Mouse (Mus musculus) cerebellum, adult 11 months (tissue): Measurements from ENCODE around the gene Rnf144a.
"Not testable (repeated sequence)": the region's sequence is repeated elsewhere in the genome, so short reads cannot be mapped to it uniquely, and the experiment has no call there.

ENCODE experiments used
- DNase-seq: peaks from one replicate; pipeline ENCODE4 v3.0.0; 2022

Rnf144a gene

DNA sequence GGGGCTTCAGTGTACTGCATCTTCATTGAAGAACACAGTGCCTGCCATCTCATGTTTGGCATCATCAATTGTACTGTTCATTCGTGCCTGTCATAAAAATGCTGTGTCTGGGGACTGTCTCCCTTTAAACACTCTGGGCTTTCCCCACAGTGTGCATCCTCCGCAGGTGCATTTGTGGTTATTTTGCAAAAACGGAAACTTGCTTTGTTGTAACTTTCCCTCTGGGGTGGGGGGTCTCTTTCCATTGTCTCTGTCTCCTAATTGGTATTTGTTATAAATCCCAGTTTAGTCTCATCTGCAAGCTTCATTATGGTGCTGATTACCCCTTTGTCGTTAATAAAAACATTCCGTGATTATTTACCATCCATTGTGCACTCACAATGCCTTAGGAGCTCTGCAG is 112.2 kb downstream of the Rnf144a start:
- no peak for DNase-seq

DNA sequence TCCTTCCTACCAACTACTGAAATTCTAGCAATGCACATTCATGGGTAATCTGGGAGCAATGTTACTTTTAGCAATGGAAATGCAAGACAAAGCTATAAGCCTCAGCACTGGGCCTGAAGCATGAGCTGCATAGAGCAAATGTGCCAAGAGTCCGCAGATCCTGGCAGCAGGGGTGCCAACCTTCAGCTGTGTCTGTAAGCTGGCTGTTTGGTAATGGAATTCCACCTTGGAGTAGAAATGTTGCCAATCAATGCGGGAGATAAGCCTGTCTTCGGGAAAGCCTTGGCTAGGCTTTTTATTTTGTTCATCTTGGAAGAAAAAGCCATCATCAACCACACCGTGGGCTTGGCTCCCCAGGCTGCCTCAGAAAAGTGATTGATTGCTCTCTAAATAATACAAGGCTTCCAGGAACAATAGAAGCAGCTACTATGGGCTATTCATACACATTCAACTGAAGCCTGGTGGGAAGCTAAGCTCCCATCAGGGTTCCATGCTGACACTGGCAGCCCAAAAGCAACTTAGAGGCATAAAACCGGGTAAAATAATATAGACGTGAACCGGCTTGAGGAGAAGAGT is 115.5 kb downstream of the Rnf144a start:
- DNase-seq, result peak; percentile 36

DNA sequence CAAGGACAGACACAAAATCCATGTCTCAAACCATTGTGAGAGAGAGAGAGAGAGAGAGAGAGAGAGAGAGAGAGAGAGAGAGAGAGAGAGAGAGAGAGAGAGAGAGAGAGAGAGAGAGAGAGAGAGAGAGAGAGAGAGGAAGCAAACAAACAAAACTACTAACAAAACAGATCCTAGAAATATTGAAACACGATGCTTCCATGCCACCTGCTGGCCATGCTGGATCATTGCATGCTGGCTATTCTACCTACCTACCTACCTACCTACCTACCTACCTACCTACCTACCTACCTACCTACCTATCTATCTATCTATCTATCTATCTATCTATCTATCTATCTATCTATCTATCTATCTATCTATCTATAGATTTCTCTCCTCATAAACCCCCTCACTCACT is 119.1 kb downstream of the Rnf144a start:
- DNase-seq, result not testable (repeated sequence)

DNA sequence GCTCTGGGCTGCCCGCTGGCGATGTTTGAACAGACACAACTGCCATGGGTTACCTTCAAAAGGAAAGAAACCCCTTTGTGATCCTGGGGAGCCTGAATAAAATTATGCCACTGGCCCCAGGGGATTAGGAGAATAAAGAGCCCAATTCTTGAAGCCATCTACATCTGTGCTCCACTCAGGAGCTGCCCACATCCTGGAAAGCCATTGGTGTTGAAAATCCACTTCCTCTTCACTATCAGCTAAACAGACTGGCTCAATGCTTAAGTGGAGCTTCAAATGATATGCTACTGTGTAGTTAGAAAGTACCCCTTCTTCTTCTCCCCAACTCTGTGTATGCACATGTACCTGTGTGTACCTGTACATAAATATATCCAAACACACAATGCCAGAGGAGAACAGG is 125.9 kb downstream of the Rnf144a start:
- DNase-seq, result no peak

DNA sequence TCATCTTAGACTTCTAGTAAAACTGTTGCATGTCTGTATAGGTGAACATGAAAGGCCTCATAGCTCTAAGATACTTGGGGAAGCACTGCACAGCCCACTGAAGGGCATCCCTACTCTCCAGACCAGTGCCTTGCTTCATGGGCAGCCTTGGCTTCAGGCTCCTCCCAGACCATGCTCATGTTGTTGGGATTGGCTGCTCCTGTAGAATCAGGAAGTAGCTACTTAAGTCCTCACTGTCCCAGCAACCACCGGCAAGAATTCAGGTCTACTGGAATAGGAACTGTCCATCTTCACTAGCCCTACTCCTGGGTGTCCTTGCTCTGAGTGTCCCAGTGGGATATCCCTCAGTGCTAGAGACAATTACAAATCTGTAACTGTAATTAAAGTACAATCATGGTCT is 126.7 kb downstream of the Rnf144a start:
- no peak for DNase-seq

DNA sequence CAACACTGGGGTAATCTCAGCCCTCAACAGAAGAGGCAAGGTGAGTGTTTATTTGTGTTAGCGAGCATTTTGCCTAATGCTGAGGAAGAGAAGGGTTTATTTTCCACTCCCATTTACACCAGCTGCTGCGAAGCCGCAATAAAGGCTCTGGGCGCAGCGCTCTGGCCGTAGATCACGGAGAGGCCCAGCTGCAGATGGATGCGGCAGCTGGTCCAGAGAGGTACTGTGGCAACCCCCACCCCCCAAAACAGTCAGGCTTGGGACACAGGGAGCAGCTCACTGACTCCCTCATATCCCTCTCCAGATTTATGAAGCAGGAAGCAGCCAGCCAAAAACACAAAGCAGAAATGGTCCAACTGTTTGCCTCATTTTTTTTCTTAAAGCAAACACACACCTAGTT is 129.1 kb downstream of the Rnf144a start:
- no peak for DNase-seq

DNA sequence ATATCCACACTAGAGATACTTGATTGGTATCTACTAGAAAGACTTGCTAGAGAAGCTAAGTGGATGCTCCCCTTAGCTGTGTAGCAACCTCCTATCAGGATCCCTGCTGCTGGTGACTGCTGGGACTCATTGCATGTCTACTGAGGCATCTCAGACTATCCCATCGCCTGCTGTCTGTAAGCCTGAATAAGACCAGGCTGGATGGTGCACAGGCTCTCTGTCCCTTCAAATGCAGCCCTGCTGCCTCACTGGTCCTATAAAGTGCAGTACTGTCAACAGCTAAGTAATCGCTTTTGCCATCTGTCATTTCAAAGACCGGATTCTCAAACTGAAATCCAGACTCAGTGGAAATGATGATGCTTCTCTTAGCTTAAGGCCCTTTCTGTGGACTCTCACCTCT is 129.6 kb downstream of the Rnf144a start:
- no peak for DNase-seq

DNA sequence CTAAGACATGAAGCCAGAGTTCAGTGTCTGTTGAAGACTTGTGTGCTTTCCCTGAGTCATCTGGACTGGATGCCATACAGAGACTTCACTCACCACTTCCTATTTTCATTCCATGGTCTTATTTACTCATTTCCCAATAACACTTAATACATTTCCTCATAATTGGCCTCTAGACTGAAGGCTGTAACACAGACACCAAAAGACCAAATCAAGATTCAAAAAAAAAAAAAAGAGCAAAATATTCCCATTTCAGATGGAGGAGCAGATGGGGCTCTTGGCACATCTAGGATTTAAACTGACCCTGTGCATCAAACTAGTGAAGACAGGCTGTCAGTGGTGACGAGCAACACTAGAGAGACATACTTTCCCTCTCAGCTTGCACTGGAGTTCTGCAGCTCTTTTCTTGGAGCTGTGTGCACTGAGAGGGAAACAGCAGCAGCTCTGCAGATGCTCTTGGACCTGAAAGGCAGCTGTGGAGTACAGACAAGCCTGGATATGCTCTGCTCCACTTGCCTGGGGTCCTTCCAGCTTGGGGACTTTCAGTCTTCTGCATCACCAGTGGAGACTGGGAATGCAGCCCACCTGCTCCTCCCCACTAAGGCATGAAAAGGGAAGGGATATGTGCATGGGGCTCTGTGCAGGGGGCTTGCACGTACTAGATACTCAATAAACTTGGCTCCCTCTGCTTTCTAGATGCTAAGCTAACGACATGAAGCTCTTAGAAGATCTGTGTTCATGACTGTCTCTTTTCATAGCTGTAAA is 134.2 kb downstream of the Rnf144a start:
- DNase-seq, result no peak

DNA sequence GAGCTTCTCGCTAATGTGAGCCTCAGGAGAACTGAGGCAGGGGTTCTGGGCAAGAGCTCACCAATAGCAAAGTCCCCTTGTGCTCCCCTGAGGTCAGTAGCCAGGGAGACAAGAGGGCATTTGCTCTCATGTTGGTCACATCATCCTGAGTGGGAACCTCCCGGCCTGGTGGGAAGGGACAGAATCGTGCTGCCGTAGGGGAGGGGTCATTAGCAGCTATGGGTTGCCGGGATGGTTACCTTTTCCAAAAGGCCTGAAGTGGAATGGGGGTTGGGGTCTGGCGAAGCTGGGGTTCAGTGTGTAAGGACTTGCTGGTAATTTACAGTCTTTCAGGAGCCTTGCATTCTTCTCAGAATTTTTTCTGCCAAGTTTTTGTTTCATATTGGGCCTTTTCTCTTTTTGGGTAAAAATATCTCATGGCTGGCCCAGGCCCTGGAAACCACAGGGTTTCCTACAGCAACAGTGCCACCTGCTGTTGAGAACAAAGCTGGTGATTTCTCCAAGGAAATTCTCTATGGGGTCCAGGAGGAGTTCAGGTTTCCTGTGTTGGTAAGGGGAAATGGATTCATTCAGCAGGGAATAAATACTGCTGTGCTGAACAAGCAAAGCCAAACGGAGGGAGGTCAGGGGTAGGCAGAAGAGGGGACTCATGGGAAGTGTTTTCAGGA is 137.9 kb downstream of the Rnf144a start:
- DNase-seq, result peak; percentile 53

DNA sequence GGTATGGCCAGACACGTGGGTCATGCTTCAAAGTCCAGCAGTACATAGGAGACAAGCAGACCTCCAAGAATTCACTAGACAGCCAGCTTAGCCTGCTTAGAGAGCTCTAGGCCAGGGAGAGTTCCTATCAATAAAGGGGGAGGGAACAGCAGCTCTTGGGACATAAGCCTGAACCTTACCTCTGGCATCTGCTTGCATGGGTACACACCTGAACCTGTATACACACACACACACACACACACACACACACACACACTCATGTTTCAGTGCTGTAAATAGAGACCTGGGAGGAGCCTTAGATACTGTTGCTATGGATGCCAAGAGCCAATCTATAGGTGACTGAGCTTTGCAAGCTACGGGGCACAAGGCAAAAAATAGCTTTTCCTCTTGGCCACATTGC is 138.5 kb downstream of the Rnf144a start:
- no peak for DNase-seq
